Mouse (Mus musculus) heart, embryonic 16.5 days (tissue): ENCODE results near the gene Stil. TPM values are rescaled to one million over a fixed set of nuclear protein-coding genes. Genes with fewer than 3 reads are reported as not detected.

ENCODE experiments used
- polyA plus RNA-seq: library from polyadenylated mRNA; unstranded; fragments of >200 nt; fragmentation: Nextera tagmentation; extraction: Ambion mirVana; gene quantifications from 2 replicates; pipeline ENCODE4 v1.2.1, GENCODE M21; 2015

Stil gene
- polyA plus RNA-seq, 1 experiment from 2014 or later: 8.3 TPM

Other genes with a start within 250 kb of the Stil start
- gene Gm12830, start 178.4 kb upstream of the Stil start, polyA plus RNA-seq: not detected in 2 replicates
- 0.07 TPM in 1 of 2 replicates, not detected in the other for gene Foxd2, start 91.3 kb upstream of the Stil start, polyA plus RNA-seq
- gene Foxe3, start 74.1 kb upstream of the Stil start, polyA plus RNA-seq: not detected in 2 replicates
- 57.2 and 61.6 TPM in 2 replicates for gene Cmpk1, start 12.9 kb upstream of the Stil start, polyA plus RNA-seq
- 0.89 and 1.3 TPM in 2 replicates for gene Tal1, start 56.3 kb downstream of the Stil start, polyA plus RNA-seq
- 1.7 and 4.2 TPM in 2 replicates for gene Pdzk1ip1, start 88.5 kb downstream of the Stil start, polyA plus RNA-seq
- gene Cyp4x1, start 134.1 kb downstream of the Stil start, polyA plus RNA-seq: not detected in 2 replicates
- not detected in 2 replicates for gene Cyp4a29, start 241.9 kb downstream of the Stil start, polyA plus RNA-seq